Mouse (Mus musculus) bone marrow macrophage, adult 2 months (primary cell): ENCODE measurements around the gene Gm3099.
"Not testable (repeated sequence)": the region's sequence is repeated elsewhere in the genome, so short reads cannot be mapped to it uniquely, and the experiment has no call there.

Source experiments
- CTCF ChIP-seq: IDR thresholded peaks from 2 replicates; pipeline ENCODE4 v1.5.1; 2012; ENCODE audit warnings: low read depth, mild to moderate bottlenecking, low read length, moderate library complexity
- POLR2A ChIP-seq: IDR thresholded peaks from 2 replicates; pipeline ENCODE4 v1.6.1; 2012; ENCODE audit warnings: mild to moderate bottlenecking, low read depth, low read length, borderline replicate concordance

DNA sequence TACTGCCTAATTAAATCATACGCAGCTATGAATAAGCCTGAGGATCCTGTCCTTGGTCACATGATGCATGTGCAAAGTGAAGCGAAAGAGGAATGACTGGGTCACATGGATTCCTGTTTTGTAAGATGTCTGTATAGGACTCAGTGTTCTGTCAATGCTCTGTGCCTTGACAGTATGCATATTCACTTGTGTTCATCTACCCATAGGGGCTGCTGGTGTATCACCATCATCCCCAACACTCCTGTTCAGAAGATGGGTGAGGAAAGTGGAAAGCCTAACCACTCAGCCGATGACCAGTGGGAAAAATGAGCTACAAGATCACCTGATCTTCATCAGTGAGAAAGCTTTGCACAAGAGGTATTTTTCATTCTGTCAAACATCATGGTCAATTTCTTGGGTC is 25.4 kb downstream of the Gm3099 start, which contains the start of gene Gm5796:
- not testable (repeated sequence) for TF ChIP-seq POLR2A, CTCF
